Mouse (Mus musculus): Measurements from ENCODE around the gene Sec24d.

Gene Sec24d

GRCm38 (mm10) chr3:123296654-123297053 is 29.4 kb downstream of the Sec24d start:
- no peak for DNase-seq (ENCODE audit: low read depth, low spot score)

- DNase-seq (ENCODE audit: low read depth, low spot score), result no peak
Observed at GRCm38 (mm10) chr3:123298283-123298682, 31.0 kb downstream of the Sec24d start.

GRCm38 (mm10) chr3:123301521-123301920 is 34.3 kb downstream of the Sec24d start:
- DNase-seq (ENCODE audit: low read depth, low spot score), result no peak

GRCm38 (mm10) chr3:123305611-123306010 is 38.4 kb downstream of the Sec24d start:
- DNase-seq (ENCODE audit: low read depth, low spot score), result no peak

GRCm38 (mm10) chr3:123307446-123307845 is 40.2 kb downstream of the Sec24d start:
- DNase-seq (ENCODE audit: low read depth, low spot score), result no peak

GRCm38 (mm10) chr3:123309141-123309540 is 41.9 kb downstream of the Sec24d start:
- no peak for DNase-seq (ENCODE audit: low read depth, low spot score)

GRCm38 (mm10) chr3:123312477-123313062 is 45.3 kb downstream of the Sec24d start:
- no peak for DNase-seq (ENCODE audit: low read depth, low spot score)

GRCm38 (mm10) chr3:123313477-123313876 is 46.2 kb downstream of the Sec24d start:
- DNase-seq (ENCODE audit: low read depth, low spot score), result no peak

- DNase-seq (ENCODE audit: low read depth, low spot score), result no peak
Observed at GRCm38 (mm10) chr3:123313920-123314614, 46.8 kb downstream of the Sec24d start.

- no peak for DNase-seq (ENCODE audit: low read depth, low spot score)
Observed at GRCm38 (mm10) chr3:123316066-123316465, 48.8 kb downstream of the Sec24d start.

GRCm38 (mm10) chr3:123317081-123317480 is 49.8 kb downstream of the Sec24d start:
- DNase-seq (ENCODE audit: low read depth, low spot score), result no peak

- no peak for DNase-seq (ENCODE audit: low read depth, low spot score)
Observed at GRCm38 (mm10) chr3:123320341-123320740, 53.1 kb downstream of the Sec24d start.

- DNase-seq (ENCODE audit: low read depth, low spot score), result no peak
Observed at GRCm38 (mm10) chr3:123321612-123322011, 54.4 kb downstream of the Sec24d start.

- peak; percentile 17 for DNase-seq (ENCODE audit: low read depth, low spot score)
Observed at GRCm38 (mm10) chr3:123322147-123322546, 54.9 kb downstream of the Sec24d start.

- no peak for DNase-seq (ENCODE audit: low read depth, low spot score)
Observed at GRCm38 (mm10) chr3:123324326-123324725, 57.1 kb downstream of the Sec24d start.

GRCm38 (mm10) chr3:123329251-123329650 is 62.0 kb downstream of the Sec24d start:
- DNase-seq (ENCODE audit: low read depth, low spot score), result no peak

- DNase-seq (ENCODE audit: low read depth, low spot score), result no peak
Observed at GRCm38 (mm10) chr3:123330221-123330620, 63.0 kb downstream of the Sec24d start.

- no peak for DNase-seq (ENCODE audit: low read depth, low spot score)
Observed at GRCm38 (mm10) chr3:123332330-123333054, 65.2 kb downstream of the Sec24d start.

GRCm38 (mm10) chr3:123333055-123333424 is 65.8 kb downstream of the Sec24d start:
- no peak for DNase-seq (ENCODE audit: low read depth, low spot score)

GRCm38 (mm10) chr3:123334947-123335346 is 67.7 kb downstream of the Sec24d start:
- no peak for DNase-seq (ENCODE audit: low read depth, low spot score)

- no peak for DNase-seq (ENCODE audit: low read depth, low spot score)
Observed at GRCm38 (mm10) chr3:123335480-123335879, 68.2 kb downstream of the Sec24d start.

- DNase-seq (ENCODE audit: low read depth, low spot score), result no peak
Observed at GRCm38 (mm10) chr3:123336455-123336854, 69.2 kb downstream of the Sec24d start.

GRCm38 (mm10) chr3:123336951-123337350 is 69.7 kb downstream of the Sec24d start:
- DNase-seq (ENCODE audit: low read depth, low spot score), result no peak

All from c-Kit-negative CD71-positive TER-119-positive erythroid progenitor cells, embryonic 14.5 days (primary cell).